Mouse (Mus musculus) gastrocnemius, postnatal 14 days (tissue): ENCODE measurements around the gene Rnf17. TPM values are rescaled to one million over a fixed set of nuclear protein-coding genes. Genes with fewer than 3 reads are reported as not detected.

Experiments used
- DNase-seq: peaks from one replicate; pipeline ENCODE4 v3.0.0; 2021; ENCODE audit warnings: mixed read lengths
- intact Hi-C: fragments of 180-260 bp; cut with DNase I; formaldehyde crosslinking; loops from one replicate; pipeline ENCODE4 v1.15.1; 2025; ENCODE audit warnings: low total_unique reads
- total RNA-seq, 2 experiments: library from RNA; stranded (reverse); gene quantifications; 2 replicates each; pipeline ENCODE4 v1.2.3; 2021

Gene Rnf17
- total RNA-seq, 2 experiments from 2014 or later: not detected

DNA sequence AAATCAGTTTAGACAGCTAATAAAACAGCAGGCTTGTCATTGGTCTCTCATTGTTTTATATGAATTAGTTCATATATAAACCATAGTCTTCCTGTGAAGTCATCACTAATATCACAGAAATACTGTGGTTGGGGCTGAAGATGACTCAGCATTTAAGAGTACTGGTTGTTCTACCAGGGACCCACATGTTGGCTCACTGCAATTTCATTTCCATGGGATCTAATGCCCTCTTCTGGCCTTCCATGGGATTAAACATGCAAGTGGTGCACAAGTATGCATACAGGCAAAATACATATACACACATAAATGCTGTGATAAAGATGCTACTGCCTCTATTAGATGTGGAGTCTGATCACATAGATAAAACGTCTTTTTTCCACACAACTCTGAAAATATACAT, 65.8 kb downstream of the Rnf17 start:
- no peak for DNase-seq

DNA sequence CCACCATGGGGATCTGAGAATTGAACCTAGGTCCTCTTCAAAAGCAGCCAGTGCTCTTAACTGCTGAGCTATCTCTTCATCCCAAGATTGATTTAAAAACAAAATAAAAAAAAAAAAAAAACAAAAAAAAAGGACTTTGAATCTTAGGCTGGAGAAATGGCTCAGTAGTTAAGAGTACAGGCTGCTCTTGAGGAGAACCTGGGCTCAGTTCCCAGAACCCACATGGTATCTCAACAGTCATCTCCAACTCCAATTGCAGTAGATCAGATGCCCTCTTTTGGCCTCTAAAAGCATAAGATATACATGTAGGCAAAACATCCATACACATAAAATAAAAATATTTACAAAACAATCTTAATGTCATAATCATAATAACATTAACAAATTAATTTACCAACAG, 87.4 kb downstream of the Rnf17 start:
- intact Hi-C loops: no loop called here
- DNase-seq: no peak

More for the DNA sequence above, 65.8 kb downstream of the Rnf17 start:
- intact Hi-C loops: loop anchor here (10.0 kb wide), 1 partner anchor 93 kb away; no protein-coding TSS in a partner anchor

DNA sequence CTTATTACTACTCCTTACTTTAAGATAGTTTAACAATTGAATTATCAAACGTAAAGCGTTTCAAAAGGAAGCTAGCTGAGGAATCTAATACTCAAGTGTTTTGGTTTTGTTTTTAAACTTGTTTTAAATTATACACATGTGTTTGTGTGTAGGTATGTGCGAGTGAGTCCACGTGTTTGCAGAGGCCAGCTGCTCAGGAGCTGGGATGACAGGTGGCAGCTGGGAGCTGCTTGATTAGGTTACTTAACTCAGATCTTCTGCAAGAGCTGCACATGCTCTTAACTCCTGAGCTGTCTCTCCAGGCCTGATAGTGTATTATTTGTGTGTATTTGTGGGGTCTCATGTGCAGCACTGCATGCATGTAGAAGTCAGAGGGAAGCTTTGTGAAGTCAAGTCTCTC, 100.0 kb downstream of the Rnf17 start:
- no peak for DNase-seq
- intact Hi-C loops: no loop called here

DNA sequence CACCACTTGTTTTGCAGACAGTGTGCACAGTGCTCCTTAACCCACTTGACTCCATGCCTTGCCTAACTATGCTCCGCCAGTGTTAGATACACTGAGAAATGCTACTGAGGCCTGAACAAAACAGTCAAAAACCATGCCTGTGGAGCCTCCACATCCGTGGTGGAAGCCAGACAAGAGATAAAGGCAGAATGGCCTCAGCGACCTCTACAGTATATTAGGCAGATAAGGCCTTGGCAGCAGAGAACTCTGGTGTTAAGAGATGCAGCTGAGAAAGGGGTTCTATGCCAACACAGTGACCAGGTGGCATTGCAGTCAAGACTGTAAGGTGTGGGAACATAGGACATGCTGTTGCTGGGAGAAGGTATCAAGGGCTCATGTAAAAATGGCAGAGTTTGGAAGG, 104.4 kb downstream of the Rnf17 start:
- no peak for DNase-seq
- intact Hi-C loops: no loop called here

DNA sequence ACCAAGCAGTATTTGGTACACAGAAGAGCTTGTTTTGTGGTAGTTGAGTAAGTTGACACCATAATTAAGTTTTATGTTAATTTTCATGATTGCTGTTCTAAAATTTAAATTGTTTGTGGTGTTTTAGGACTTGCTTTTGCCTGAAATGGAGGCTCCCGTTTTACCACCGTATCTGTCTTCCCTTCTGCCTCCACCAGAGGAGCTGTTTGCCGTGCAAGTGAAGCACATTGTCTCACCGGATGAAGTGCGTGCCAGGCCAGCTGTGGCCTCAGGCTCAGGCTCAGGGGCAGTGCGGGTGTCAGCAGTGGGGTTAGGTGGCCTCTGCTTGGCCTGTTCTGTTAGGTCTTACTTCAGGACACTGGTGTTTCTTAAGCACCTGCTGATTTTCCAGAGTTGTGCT, 109.7 kb downstream of the Rnf17 start:
- DNase-seq: no peak
- intact Hi-C loops: no loop called here

DNA sequence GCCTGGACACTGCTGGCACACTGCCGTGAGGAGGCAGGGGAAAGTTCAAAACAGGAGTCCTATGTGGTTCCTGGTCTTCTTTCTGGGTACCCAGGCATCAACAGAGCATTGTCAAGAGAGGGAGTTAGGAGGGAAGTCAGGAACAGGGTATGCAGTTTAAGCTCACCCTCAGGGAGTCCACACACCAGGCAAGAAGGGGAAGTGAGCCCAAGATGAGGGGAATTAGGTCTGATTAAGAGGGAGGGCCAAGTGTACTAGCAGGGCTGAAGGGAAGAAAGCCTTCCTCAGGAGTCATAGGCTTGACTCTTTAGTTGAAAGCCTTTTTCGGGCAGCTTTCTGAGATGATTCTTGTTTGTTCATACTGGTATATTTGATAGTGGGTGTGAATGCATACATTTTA, 112.4 kb downstream of the Rnf17 start:
- no peak for DNase-seq

DNA sequence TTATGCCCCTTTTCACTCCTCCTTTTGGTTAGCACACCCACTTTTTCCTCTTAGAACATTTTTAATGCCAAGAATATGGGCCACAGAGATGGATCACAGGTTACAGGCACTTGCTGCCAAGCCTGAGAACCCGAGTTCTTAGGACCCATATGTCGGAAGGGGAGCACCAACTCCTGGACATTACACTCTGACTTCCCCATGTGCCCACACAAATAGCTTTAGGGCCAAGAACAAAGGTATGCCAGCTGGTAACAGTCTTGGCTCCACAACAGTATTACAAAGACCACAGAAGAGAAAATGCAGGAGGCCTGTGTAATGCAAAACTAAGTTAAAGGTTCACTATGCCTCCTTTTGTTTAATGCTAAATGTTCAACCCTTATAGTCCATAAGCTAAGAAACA, 128.4 kb downstream of the Rnf17 start:
- intact Hi-C loops: no loop called here
- DNase-seq: no peak

More for the DNA sequence above, 112.4 kb downstream of the Rnf17 start:
- intact Hi-C loops: no loop called here

DNA sequence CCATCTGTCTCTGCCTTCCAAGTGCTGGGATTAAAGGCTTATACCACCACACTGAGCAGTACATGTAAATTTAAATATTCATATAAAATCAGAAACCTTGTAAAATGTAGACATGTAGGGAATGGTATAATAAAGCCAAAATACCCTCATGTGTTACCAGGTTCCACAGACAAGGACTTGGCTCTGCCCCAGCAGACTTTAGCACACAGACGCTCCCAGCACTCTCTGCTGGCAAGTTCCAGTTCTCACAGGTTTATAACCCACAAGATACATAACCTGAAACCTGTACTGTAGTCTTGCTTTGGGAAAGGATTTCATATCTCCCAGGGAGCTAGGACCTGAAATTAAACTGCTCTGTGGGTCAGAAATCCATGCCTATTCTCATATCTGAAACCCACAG, 142.6 kb downstream of the Rnf17 start:
- intact Hi-C loops: no loop called here

DNA sequence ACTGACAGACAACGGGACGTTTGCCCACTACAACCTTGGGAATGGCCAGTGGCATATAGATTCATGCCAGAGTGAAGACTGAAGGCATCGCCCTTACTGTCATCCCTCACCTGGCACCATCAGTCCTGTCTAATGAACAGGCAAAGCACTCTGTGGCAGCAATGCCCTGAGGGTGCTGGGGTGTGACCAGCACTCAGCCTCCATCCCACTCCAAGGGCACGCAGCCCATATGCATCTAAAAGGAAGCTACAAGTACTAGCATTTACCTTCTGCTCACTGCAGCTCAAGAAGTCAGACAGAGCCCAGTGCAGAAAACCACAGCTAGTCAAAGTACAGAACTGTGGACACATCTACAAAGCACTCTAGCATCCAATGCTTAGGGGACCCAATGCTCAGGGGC, 143.1 kb downstream of the Rnf17 start:
- intact Hi-C loops: no loop called here
- no peak for DNase-seq

More for the DNA sequence above, 142.6 kb downstream of the Rnf17 start:
- no peak for DNase-seq

DNA sequence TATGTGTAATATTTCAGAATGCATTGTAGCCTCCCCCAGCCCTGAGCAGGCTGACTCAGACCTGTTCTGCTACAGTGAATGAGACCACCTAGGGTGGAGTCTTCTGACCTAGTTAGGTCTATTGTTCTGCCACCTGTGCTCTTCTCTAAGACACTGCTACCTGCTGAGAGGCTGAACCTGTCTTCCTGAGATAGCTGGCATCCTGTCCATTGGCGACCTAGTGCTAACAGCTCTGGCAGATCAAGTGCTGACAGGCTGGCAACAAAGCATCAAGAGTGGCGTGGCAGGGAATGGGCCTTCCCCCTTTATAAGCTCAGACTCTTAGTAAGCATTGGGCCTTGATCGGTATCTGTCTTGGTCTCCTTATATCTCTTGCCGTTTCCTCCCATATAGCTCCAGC, 148.6 kb downstream of the Rnf17 start:
- intact Hi-C loops: no loop called here
- no peak for DNase-seq

DNA sequence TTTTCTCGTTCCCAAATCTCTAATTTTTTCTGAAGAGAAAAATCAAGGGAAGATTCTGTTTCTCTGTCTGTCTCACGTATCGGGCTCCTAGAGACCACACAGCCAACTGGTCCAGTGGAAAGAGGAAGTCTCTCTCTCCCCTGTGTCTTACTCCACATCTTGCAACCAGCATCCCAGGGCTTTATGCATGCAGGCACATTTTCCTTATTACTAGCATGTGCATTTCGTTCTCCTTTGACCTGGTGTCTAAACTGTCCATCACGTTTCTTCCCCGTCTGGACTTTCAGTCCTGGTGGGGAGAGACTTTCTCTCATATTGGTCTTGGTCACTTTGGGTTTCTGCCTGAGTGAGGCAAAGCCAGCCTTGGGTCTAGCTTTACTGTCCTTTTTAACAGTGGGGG, 150.5 kb downstream of the Rnf17 start:
- no peak for DNase-seq
- intact Hi-C loops: no loop called here

DNA sequence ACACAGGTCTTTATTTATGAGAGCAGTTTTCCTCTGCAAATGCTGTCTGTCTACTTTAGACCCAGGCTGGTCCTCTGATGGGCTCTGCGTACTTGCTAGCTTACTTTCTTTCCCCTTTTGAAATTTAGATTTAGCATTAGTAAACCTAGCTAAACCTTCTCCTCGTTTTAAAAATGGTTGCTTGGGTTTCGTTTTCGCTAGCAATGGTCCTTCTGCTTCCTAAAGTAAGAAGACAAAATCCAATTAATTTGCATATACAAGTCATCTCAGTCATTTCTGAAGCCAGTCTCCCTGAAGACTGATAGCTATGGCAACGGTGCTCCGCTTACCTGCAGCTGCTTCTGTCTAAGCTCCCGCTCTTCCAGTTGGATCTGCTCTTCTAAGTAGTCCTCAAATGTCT, 150.9 kb downstream of the Rnf17 start:
- intact Hi-C loops: no loop called here

DNA sequence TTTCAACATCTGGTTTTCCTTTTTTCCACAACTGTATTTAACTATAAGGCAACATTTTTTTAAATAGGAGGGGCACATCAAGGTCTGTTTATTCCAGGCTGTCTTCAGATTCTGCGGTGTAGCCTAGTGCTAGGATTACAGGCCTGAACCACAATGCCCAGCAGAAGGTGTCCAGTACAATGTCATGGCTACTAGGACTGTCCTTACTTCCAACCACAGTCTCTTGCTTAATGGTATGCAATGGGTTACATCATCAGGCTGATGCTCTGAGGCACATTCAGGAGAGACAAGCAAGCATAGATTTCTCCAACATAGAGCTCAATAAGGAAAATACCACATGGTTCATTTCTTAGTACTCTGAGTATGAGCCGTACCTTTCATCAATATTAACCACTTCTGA, 152.3 kb downstream of the Rnf17 start:
- intact Hi-C loops: no loop called here
- no peak for DNase-seq

More for the DNA sequence above, 150.9 kb downstream of the Rnf17 start:
- no peak for DNase-seq

DNA sequence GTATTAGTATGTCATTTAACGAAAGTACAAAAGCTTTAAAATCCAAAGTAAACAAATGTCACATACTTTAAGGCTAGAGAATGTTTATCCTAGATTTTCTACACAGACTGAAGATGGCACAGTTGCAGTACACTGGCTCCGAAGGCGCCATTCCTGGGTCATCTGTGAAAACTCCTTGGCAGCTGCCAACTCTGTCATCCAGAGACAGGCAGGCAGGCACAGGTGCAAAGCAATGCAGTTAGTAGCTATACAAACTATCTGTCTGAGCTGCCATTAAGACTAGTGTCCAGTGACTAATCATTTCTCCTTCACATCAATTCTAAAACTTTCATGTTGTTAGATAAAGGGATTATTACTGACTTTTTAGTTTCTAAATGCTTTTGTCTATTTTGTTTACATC, 156.8 kb downstream of the Rnf17 start:
- DNase-seq: no peak

DNA sequence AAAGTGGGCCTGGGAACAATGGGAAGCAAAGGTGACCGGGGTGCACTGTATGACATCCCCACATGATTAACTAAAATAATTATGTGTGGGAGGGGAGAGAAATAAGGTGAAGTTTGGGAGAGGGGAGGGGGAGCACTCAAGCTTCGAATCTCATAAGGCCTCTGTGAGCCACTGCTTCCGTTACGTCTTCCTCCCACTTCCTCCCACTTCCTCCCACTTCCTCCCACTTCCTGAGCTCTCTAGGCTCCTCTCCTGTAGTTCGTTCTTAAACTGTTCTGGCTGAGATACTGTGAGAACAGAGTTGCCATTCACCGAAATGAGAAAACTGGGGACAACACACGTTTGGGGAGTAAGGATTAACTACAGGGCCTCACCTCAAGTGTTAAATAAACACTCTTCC, 165.1 kb downstream of the Rnf17 start:
- DNase-seq: no peak
- intact Hi-C loops: loop anchor here (10.0 kb wide), 1 partner anchor 327 kb away; no protein-coding TSS in a partner anchor

More for the DNA sequence above, 156.8 kb downstream of the Rnf17 start:
- intact Hi-C loops: no loop called here

DNA sequence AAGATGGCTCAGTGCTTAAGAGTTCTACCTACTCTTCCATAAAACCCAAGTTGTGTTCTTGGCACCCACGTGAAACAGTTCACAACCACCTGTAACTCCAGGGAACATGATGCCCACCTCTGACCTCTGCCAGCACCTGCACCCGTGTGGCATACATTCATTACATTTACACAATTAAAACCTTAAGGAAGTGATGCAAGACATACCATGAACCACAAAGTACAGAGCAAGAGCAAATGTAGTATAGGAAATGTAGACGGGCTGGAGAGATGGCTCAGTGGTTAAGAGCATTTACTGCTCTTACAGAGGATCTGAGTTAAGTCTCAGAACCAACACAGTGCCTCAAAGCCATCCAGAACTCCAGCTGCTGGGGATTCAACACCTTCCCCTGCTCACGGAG, 166.7 kb downstream of the Rnf17 start:
- DNase-seq: no peak
- intact Hi-C loops: loop anchor here (10.0 kb wide), 1 partner anchor 326 kb away; no protein-coding TSS in a partner anchor

DNA sequence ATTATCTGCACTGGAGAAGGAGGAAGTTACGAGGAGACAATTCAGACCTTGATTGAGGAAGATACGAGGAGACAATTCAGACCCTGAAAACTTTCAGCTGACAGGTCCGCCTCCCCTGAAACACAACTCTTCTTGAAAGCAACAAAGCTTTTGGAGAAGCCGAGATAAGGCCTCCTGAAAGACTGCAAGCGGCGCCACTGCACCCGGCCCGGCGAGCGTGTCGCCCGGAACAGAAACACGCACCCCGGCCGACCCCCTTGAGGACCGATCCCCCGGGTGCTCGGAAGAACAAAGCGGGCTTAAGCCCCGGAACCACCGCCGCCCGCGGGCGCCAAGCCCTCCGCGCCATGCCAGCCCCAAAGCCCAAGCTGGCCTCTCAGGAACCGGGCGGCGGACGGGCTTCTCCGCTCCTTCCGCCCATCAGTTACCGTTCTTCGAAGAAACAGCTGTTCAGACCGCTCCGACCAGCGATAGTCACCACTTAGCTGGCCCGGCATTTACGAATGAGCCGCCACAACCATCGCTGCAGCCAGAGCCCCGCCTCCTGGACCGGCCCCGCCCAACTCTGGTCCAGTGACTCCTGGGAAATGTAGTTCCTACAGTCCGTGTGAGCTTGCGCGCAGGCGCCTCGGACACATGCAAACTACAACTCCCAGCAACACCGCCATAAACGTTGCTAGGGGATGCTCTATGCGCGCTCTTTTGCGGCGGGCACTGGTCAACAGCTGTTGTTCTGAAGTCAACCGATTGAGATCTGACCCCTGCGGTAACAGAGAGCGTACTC, 169.1 kb downstream of the Rnf17 start:
- intact Hi-C loops: no loop called here
- DNase-seq: peak; percentile 95

DNA sequence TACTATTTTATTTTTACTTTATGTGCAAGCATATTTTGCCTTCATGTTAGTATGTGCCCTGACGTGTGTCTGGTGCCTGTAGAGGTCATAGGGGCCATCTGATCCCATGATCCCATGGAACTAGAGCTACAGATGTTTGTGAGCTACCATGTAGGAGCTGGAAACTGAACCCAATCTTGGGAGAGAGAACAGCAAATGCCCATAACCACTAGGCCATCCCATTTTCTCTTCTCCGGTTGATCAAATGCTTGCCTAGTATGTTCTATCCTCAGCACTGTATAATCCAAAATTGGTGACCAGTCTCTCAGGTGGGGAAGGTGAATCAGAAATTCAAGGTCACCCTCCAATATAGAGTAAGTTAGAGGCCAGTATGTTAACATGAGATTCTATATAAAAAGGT, 170.2 kb downstream of the Rnf17 start:
- intact Hi-C loops: no loop called here
- no peak for DNase-seq
